Mouse (Mus musculus) cortical plate, adult 2 months (tissue): ENCODE data around the gene Msh4.

ENCODE experiments used
- CTCF ChIP-seq: fragments of 200-500 bp; IDR thresholded peaks from 2 replicates; pipeline ENCODE4 v1.5.1; 2011; ENCODE audit warnings: mild to moderate bottlenecking, control low read depth, low read length; ENCODE audit not compliant: insufficient read depth; ENCODE audit errors: extremely low read depth
- POLR2A ChIP-seq: fragments of 200-500 bp; IDR thresholded peaks from 2 replicates; pipeline ENCODE4 v1.6.1; 2011; ENCODE audit warnings: mild to moderate bottlenecking, low read length, control low read depth; ENCODE audit not compliant: insufficient read depth; ENCODE audit errors: extremely low read depth

DNA sequence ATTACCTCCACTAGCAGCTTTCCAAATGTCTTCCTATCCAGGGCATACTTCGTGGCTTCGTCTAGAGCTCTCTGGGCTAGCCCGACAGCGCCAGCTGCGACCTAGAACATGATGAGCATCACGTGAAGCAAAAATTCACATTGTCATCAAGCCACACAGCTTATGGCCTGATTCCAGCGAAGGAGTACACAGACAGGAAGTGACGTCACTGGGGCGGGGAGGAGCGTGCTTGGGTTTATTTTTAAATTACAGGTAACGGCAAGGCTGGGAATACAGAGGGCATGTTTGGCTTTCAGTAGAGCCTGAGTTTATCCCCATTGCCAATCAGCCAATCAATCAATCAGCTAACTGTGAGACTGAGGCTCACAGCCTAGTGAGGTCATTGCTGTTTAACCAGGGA is 23.6 kb upstream of the Msh4 start:
- TF ChIP-seq CTCF (no peak), POLR2A (no peak)
